Mouse (Mus musculus) intestine, embryonic 16.5 days (tissue): ENCODE data around the gene Gpr15. TPM values are rescaled to one million over a fixed set of nuclear protein-coding genes. Genes with fewer than 3 reads are reported as not detected.

Experiments used
- ATAC-seq: fragments of 200-750 bp; cut with Nextera tagmentation; 2 replicates; pipeline ENCODE4 v1.8.0; 2017; ENCODE audit warnings: moderate TSS enrichment, moderate library complexity
- H3K27ac ChIP-seq: fragments of 300-500 bp; sonication (generic); 2 replicates; pipeline ENCODE4 v1.5.1; 2014; ENCODE audit warnings: mild to moderate bottlenecking, low read length
- H3K27me3 ChIP-seq: fragments of 300-500 bp; sonication (generic); replicated peaks from 2 replicates; pipeline ENCODE4 v1.6.1; 2014; ENCODE audit warnings: low read length, control low read depth, mixed read lengths; ENCODE audit not compliant: control insufficient read depth, insufficient read depth
- H3K36me3 ChIP-seq: fragments of 300-500 bp; sonication (generic); 2 replicates; pipeline ENCODE4 v1.6.1; 2014; ENCODE audit warnings: low read length, control low read depth; ENCODE audit not compliant: control insufficient read depth, insufficient read depth
- H3K4me1 ChIP-seq: fragments of 300-500 bp; sonication (generic); 2 replicates; pipeline ENCODE4 v1.6.1; 2014; ENCODE audit warnings: low read length, control low read depth, mixed read lengths; ENCODE audit not compliant: control insufficient read depth, insufficient read depth
- H3K4me2 ChIP-seq: fragments of 300-500 bp; sonication (generic); 2 replicates; pipeline ENCODE4 v1.6.1; 2014; ENCODE audit warnings: low read depth, low read length, control low read depth
- H3K4me3 ChIP-seq: fragments of 300-500 bp; sonication (generic); 2 replicates; pipeline ENCODE4 v1.5.1; 2014; ENCODE audit warnings: mild to moderate bottlenecking, low read length
- H3K9ac ChIP-seq: fragments of 300-500 bp; sonication (generic); 2 replicates; pipeline ENCODE4 v1.6.1; 2014; ENCODE audit warnings: low read depth, low read length
- H3K9me3 ChIP-seq: fragments of 300-500 bp; sonication (generic); 2 replicates; pipeline ENCODE4 v1.6.1; 2016; ENCODE audit warnings: low read length, control low read depth; ENCODE audit not compliant: control insufficient read depth
- WGBS: fragments of 180-500 bp; shearing (Covaris S2); extraction: QIAGEN DNeasy Blood & Tissue Kit; methylation state at CpG from one replicate; pipeline ENCODE4 v1.1.7; 2014; 5-methylcytosine and 5-hydroxymethylcytosine counted together
- polyA plus RNA-seq: library from polyadenylated mRNA; unstranded; fragments of >200 nt; fragmentation: Nextera tagmentation; extraction: Ambion mirVana; gene quantifications from 2 replicates; pipeline ENCODE4 v1.2.1, GENCODE M21; 2015

Gene Gpr15
- polyA plus RNA-seq = 0.11 and 0.24 TPM in 2 replicates

- 92% methylated on average over 7 of the region's 7 CpGs for WGBS
Observed at GRCm38 (mm10) chr16:58718666-58719120, at the start of gene Gpr15. Gene Gpr15, minus strand, starts transcription at chr16:58719070.

GRCm38 (mm10) chr16:58763076-58763475 lies 44.2 kb upstream of the Gpr15 start, which contains the start of gene Olfr172:
Gene Olfr172, minus strand, starts transcription at chr16:58763176.
- WGBS = 88% methylated on average over 1 of the region's 1 CpGs
- Histone ChIP-seq H3K4me1 (no peaks in the 10 kb centered on the region), H3K9ac (no peak within 1 kb of the TSS), H3K27me3 (no peaks in the 10 kb centered on the region), H3K36me3 (no peaks in the 10 kb centered on the region), H3K9me3 (no peaks in the 10 kb centered on the region), H3K27ac (no peak within 1 kb of the TSS), H3K4me2 (no peak within 1 kb of the TSS), H3K4me3 (no peak within 1 kb of the TSS)
- ATAC-seq = no peak

More at GRCm38 (mm10) chr16:58718666-58719120, at the start of gene Gpr15:
- no peak for ATAC-seq
- Histone ChIP-seq H3K9me3 (no peaks in the 10 kb centered on the region), H3K4me2 (no peak within 1 kb of the TSS), H3K4me1 (no peaks in the 10 kb centered on the region), H3K27me3 (no peaks in the 10 kb centered on the region), H3K4me3 (no peak within 1 kb of the TSS), H3K27ac (no peak within 1 kb of the TSS), H3K9ac (no peak within 1 kb of the TSS), H3K36me3 (no peaks in the 10 kb centered on the region)

- H3K4me3 ChIP-seq = no peak overlapping the region
- no peaks in the 10 kb centered on the region for H3K36me3 ChIP-seq
- no peak overlapping the region for H3K27ac ChIP-seq
- H3K4me1 ChIP-seq = no peaks in the 10 kb centered on the region
- H3K9ac ChIP-seq = no peak overlapping the region
- H3K9me3 ChIP-seq = no peaks in the 10 kb centered on the region
- ATAC-seq = no peak
- H3K4me2 ChIP-seq = no peak overlapping the region
- no peaks in the 10 kb centered on the region for H3K27me3 ChIP-seq
Observed at GRCm38 (mm10) chr16:58756191-58756590, 37.3 kb upstream of the Gpr15 start.

- WGBS = 16% methylated on average over 1 of the region's 1 CpGs
Observed at GRCm38 (mm10) chr16:58751314-58751713, 32.4 kb upstream of the Gpr15 start.

GRCm38 (mm10) chr16:58746715-58747114 lies 27.8 kb upstream of the Gpr15 start:
- WGBS = 69% methylated on average over 4 of the region's 4 CpGs
- H3K4me1 ChIP-seq = no peaks in the 10 kb centered on the region

More at GRCm38 (mm10) chr16:58751314-58751713, 32.4 kb upstream of the Gpr15 start:
- Histone ChIP-seq H3K4me3 (no peak overlapping the region), H3K9ac (no peak overlapping the region), H3K36me3 (no peaks in the 10 kb centered on the region), H3K4me1 (no peaks in the 10 kb centered on the region), H3K9me3 (no peaks in the 10 kb centered on the region), H3K4me2 (no peak overlapping the region), H3K27me3 (no peaks in the 10 kb centered on the region), H3K27ac (no peak overlapping the region)
- peak; percentile 58 for ATAC-seq

GRCm38 (mm10) chr16:58740751-58741150 lies 21.9 kb upstream of the Gpr15 start:
- H3K9me3 ChIP-seq = no peaks in the 10 kb centered on the region
- no peaks in the 10 kb centered on the region for H3K4me1 ChIP-seq
- H3K27me3 ChIP-seq = no peaks in the 10 kb centered on the region
- no peaks in the 10 kb centered on the region for H3K36me3 ChIP-seq
- H3K4me3 ChIP-seq = no peak overlapping the region
- H3K9ac ChIP-seq = no peak overlapping the region
- 93% methylated on average over 5 of the region's 5 CpGs for WGBS
- no peak for ATAC-seq
- H3K4me2 ChIP-seq = no peak overlapping the region
- no peak overlapping the region for H3K27ac ChIP-seq

More at GRCm38 (mm10) chr16:58746715-58747114, 27.8 kb upstream of the Gpr15 start:
- Histone ChIP-seq H3K9ac (no peak overlapping the region), H3K36me3 (no peaks in the 10 kb centered on the region), H3K4me2 (no peak overlapping the region), H3K4me3 (no peak overlapping the region), H3K27ac (no peak overlapping the region), H3K27me3 (no peaks in the 10 kb centered on the region), H3K9me3 (no peaks in the 10 kb centered on the region)
- ATAC-seq = no peak

- H3K4me3 ChIP-seq = no peak overlapping the region
- no peak overlapping the region for H3K4me2 ChIP-seq
- 94% methylated on average over 1 of the region's 1 CpGs for WGBS
- H3K27me3 ChIP-seq = no peaks in the 10 kb centered on the region
- ATAC-seq = no peak
- H3K9ac ChIP-seq = no peak overlapping the region
- H3K27ac ChIP-seq = no peak overlapping the region
- H3K4me1 ChIP-seq = no peaks in the 10 kb centered on the region
- H3K9me3 ChIP-seq = no peaks in the 10 kb centered on the region
- no peaks in the 10 kb centered on the region for H3K36me3 ChIP-seq
Observed at GRCm38 (mm10) chr16:58738800-58739199, 19.9 kb upstream of the Gpr15 start.

- no peak overlapping the region for H3K27ac ChIP-seq
- no peak overlapping the region for H3K4me3 ChIP-seq
- H3K9me3 ChIP-seq = no peaks in the 10 kb centered on the region
- WGBS = 86% methylated on average over 4 of the region's 4 CpGs
- no peaks in the 10 kb centered on the region for H3K27me3 ChIP-seq
- H3K4me1 ChIP-seq = no peaks in the 10 kb centered on the region
- H3K36me3 ChIP-seq = no peaks in the 10 kb centered on the region
- H3K9ac ChIP-seq = no peak overlapping the region
- no peak for ATAC-seq
- H3K4me2 ChIP-seq = no peak overlapping the region
Observed at GRCm38 (mm10) chr16:58738205-58738604, 19.3 kb upstream of the Gpr15 start.

GRCm38 (mm10) chr16:58728176-58728671 lies 9.4 kb upstream of the Gpr15 start:
- H3K4me2 ChIP-seq = peak overlapping the region; percentile 68
- H3K27ac ChIP-seq = peak overlapping the region; percentile 69
- H3K9me3 ChIP-seq = no peaks in the 10 kb centered on the region
- ATAC-seq = peak; percentile 95
- no peaks in the 10 kb centered on the region; the same call in 1 of the 2 replicates for H3K36me3 ChIP-seq
- H3K27me3 ChIP-seq = no peaks in the 10 kb centered on the region
- H3K9ac ChIP-seq = peak overlapping the region; percentile 81
- H3K4me3 ChIP-seq = peak overlapping the region; percentile 78
- peaks cover 3% of the 10 kb centered on the region; the same call in 1 of the 2 replicates for H3K4me1 ChIP-seq
- under 1% methylated on average over 23 of the region's 31 CpGs for WGBS
